Mouse (Mus musculus) spleen, postnatal 36 days (tissue): ENCODE results near the gene Dpp4.

Source experiments
- DNase-seq, 2 experiments: peaks; one replicate each; pipeline ENCODE4 v3.0.0; 2022; ENCODE audit warnings: low spot score in 2 of 2, mixed read lengths in 1 of 2

The Dpp4 gene

DNA sequence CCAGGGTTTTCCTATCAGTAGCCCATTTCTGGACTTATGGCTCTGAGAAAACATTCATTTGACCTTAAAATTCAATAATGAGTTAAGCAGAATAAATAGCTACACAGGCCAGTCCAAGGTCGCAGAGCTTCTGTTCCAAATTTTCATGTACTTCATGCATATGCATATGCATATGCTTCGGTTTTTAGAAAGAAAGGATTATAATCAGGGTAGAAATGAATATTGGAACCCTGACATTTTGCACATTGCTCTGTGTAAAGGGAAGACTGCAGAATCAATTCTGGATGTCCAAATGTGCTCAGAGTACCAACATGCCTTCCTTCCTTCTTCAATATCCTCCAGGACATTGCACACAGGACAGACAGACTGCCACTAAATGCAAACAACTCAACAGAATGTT, 104.6 kb downstream of the Dpp4 start:
- DNase-seq = no peak

DNA sequence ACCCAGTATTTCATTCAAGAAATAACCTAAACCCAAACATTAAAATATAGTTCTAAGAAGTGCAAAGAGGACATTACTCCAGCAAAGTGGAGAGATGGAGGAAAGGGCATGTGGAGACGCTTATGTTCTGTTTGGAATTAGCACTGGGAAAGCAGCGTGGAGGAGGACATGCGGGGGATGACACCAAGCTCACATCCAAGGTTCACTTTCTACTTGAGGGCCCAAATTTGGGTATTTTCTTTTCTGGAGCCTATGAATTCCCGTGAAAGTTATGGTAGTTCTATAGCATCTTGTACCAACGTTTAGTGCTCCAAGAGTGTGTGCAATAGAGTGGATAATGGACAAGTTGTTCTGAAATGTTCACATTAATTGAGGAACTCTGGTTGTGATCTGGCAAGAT, 105.1 kb downstream of the Dpp4 start:
- DNase-seq = no peak

DNA sequence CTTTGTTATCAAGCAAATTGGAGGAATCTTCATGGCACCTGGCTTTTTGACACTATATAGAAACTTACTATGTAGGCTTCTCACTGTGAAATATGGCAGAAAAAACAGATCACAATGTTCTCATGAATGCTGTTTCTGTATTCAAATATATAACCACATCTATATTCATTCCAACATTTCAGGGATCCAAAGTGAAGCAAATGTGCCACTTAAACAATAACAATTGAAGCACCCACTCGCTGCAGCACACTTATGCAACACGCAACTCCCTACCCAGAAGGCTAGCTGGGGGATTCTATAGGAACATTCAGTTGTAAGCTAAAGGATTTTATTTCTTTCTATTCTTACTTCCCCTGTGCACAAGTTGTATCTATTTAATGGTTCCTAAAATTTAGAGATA, 110.3 kb downstream of the Dpp4 start:
- no peak for DNase-seq

DNA sequence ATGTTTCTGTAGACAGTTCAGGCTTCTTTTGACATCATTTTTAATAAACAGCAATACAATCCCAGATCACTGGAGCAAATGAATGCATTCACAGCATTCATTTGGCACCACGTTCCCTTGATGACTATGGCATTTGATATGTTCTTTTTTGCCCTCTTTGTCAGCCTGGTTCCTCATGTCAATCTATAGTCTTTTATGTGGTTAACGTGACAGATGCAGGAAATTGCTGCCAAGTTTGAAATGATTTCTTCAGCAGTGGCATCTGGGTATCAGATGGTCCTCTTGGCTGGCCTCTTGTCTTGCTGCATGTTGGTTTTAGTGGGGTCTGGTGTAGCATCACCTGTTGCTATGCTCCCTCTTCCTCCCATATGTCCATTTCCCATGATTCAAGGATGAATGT, 118.2 kb downstream of the Dpp4 start:
- no peak for DNase-seq

DNA sequence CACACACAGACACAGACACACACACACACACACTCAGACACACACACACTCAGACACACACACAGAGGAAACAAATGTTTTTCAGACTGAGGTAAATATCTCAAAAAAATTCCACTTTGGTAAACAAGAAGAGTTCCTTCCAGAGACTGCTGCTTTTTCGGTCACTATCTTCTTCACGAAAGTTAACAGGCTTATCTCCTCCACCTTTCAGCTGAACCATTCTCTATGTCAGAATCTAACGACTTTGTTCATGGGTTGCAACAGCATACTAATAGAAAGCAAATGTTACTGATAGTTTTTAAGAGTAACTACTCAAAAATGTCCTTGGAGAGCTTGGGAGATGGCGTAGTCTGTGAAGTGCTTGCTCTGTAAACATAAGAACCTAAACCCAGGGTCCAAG, 124.5 kb downstream of the Dpp4 start:
- DNase-seq = no peak

DNA sequence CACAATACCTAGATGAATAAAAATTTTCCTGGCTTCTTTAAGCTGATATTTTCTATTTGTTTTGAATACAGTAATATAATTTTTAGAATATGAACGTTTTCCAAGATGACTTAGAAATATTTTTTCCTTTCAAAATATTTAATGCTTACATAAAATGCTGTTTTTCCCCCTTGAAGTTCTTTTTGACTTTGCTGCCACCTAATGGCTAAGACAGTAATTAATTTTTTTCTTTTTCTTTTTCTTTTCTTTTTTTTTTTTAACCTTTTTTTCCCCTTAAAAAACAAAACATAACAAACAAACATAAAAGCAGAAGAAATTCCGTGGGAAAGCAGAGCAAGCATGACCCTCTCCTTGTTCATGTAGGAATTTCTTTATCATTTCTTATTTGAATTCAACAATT, 126.2 kb downstream of the Dpp4 start:
- no peak for DNase-seq

DNA sequence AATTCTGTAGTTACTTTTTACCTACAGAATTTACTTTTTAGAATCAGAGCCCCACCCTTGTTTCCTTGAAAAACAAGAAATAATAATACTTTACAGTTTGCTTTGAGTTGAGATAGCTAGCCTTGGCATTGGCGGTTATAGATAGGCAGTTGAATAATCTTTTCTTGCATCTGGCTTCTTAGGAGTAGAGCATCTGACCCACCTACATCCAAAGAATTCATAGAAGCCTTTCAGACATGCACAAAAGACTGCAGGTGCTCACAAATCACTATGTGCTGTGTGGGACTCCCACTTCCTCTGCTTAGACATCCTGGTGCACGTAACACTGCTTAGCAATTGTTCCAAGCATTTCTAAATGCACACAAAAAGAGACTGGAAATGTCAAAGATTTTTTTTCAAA, 127.0 kb downstream of the Dpp4 start:
- no peak for DNase-seq
